Mouse (Mus musculus) urinary bladder, postnatal 0 days (tissue): Measurements from ENCODE around the gene Olfr1307. TPM values are rescaled to one million over a fixed set of nuclear protein-coding genes. Genes with fewer than 3 reads are reported as not detected.

ENCODE experiments used
- polyA plus RNA-seq: library from polyadenylated mRNA; unstranded; fragments of >200 nt; fragmentation: Nextera tagmentation; extraction: Ambion mirVana; gene quantifications from 2 replicates; pipeline ENCODE4 v1.2.1, GENCODE M21; 2015

Olfr1307 gene
- not detected in 2 replicates for polyA plus RNA-seq

DNA sequence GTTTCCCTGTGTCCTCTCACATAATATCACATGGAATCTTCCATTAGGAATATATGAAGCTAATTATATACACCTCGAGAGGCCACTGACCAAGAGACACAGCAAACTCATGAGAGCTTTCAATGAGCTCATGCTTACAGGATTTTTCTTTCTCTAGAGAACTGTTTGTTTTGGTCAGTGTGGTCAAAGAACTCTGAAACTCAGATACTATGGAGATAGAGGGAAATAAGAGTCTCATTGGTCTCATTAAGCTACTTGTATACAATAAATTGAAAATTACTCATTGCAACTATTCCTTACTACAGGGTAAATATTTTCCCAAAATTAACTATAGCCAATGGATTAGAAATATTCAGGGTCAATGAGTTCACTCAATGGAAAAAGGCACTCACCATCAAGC lies at the start of gene Olfr1307:
Gene Olfr1307 (minus strand): TSS at position 101 of the 400 bp plus-strand sequence.

DNA sequence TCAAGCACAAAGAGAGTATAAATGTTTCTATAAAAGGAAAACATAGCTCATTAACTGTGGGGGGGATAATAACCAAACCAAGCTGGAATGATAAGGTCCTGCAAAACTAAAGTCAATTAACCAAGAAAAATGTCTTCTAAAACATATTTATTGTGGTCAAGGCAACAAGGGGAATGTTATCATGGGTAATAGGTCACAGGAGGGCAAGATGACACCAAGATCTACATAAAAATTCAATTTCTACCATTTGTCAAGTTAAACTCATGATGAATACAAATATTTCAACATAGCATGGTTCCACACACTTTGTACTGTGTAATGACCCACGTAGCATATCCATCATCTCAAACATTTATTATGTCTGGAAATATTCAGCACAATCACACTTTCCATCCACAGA lies 40.9 kb upstream of the Olfr1307 start, which contains the start of gene Olfr1309:
Gene Olfr1309 (minus strand): TSS at position 101 of the 400 bp plus-strand sequence.

DNA sequence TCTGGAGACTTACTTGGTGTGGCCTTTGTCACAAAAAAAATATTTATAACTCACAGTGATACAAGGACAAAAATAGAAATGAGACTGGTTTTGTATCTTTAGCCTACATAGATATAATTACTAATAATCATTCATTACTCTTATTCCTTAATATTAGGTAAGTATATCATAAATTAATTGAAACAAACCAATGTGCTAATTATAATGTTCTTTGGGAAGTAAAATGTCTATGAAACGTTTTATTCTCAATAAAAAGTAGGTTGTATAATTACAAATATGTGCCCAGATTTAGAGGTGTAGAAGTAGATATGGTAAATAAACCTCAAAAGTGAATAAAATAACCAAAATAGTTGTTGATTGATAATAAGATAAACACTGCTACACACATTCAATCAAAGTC lies 15.6 kb upstream of the Olfr1307 start, which contains the start of gene Olfr1308:
Gene Olfr1308 (minus strand): TSS at position 101 of the 400 bp plus-strand sequence.

DNA sequence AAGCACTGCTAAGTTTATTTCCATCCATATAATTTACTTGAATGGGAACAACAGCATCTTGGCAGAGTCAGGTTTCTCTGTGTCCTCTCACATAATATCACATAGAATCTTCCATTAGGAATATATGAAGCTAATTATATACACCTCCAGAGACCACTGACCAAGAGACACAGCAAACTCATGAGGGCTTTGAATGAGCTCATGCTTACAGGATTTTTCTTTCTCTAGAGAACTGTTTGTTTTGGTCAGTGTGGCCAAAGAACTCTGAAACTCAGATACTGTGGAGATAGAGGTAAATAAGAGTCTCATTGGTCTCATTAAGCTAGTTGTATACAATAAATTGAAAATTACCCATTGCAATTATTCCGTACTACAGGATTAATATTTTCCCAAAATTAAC lies 33.1 kb downstream of the Olfr1307 start, which contains the start of gene Olfr1306:
Gene Olfr1306 (minus strand): TSS at position 101 of the 400 bp plus-strand sequence.

Other genes with a start within 250 kb of the Olfr1307 start
- gene Olfr1301, start 198.4 kb downstream of the Olfr1307 start, polyA plus RNA-seq = not detected in 2 replicates
- not detected in 2 replicates for gene Olfr1302, start 172.0 kb downstream of the Olfr1307 start, polyA plus RNA-seq
- gene Olfr1303, start 129.1 kb downstream of the Olfr1307 start, polyA plus RNA-seq = not detected in 2 replicates
- not detected in 2 replicates for gene Olfr1305, start 72.3 kb downstream of the Olfr1307 start, polyA plus RNA-seq
- gene Olfr1306, start 33.2 kb downstream of the Olfr1307 start, polyA plus RNA-seq = not detected in 2 replicates
- gene Olfr1308, start 15.5 kb upstream of the Olfr1307 start, polyA plus RNA-seq = not detected in 2 replicates
- not detected in 2 replicates for gene Olfr1309, start 40.8 kb upstream of the Olfr1307 start, polyA plus RNA-seq
- not detected in 2 replicates for gene Olfr1310, start 63.3 kb upstream of the Olfr1307 start, polyA plus RNA-seq
- not detected in 2 replicates for gene Olfr1311, start 75.0 kb upstream of the Olfr1307 start, polyA plus RNA-seq
- gene Olfr1312, start 100.8 kb upstream of the Olfr1307 start, polyA plus RNA-seq = not detected in 2 replicates
- gene Olfr1313, start 128.4 kb upstream of the Olfr1307 start, polyA plus RNA-seq = not detected in 2 replicates
- gene Olfr1314, start 147.3 kb upstream of the Olfr1307 start, polyA plus RNA-seq = not detected in 2 replicates
- gene Olfr1315-ps1, start 166.0 kb upstream of the Olfr1307 start, polyA plus RNA-seq = not detected in 2 replicates
- gene Olfr1316, start 185.5 kb upstream of the Olfr1307 start, polyA plus RNA-seq = not detected in 2 replicates
- gene Olfr1317, start 190.9 kb upstream of the Olfr1307 start, polyA plus RNA-seq = not detected in 2 replicates
- gene Olfr1318, start 204.8 kb upstream of the Olfr1307 start, polyA plus RNA-seq = 0.06 and 0.23 TPM in 2 replicates